Mouse (Mus musculus): ENCODE measurements around the gene Pigo. TPM values are rescaled to one million over a fixed set of nuclear protein-coding genes. Genes with fewer than 3 reads are reported as not detected.

Pigo gene
- polyA plus RNA-seq, 1 experiment from 2014 or later = 16.2 TPM

GRCm38 (mm10) chr4:43019641-43020465 lies 5.8 kb downstream of the Pigo start:
- no peak for ATAC-seq (ENCODE audit: low FRiP score)
- Histone ChIP-seq H3K9me3 (ENCODE audit: control insufficient read depth, low read length) (no peaks in the 10 kb centered on the region), H3K4me1 (ENCODE audit: control insufficient read depth, insufficient read depth, low read length) (peaks cover 7% of the 10 kb centered on the region), H3K36me3 (ENCODE audit: control insufficient read depth, insufficient read depth, low read length) (peaks cover 18% of the 10 kb centered on the region), H3K4me2 (no peak overlapping the region), H3K27ac (ENCODE audit: low read depth, low read length) (no peak overlapping the region), H3K9ac (ENCODE audit: low read length) (no peak overlapping the region), H3K4me3 (ENCODE audit: low read depth, low read length) (no peak overlapping the region), H3K27me3 (ENCODE audit: control insufficient read depth, insufficient read depth, low read length) (no peaks in the 10 kb centered on the region)
- 92% methylated on average over 23 of the region's 23 CpGs for WGBS
- peak; percentile 67 for DNase-seq (ENCODE audit: low spot score, missing footprints)

DNA sequence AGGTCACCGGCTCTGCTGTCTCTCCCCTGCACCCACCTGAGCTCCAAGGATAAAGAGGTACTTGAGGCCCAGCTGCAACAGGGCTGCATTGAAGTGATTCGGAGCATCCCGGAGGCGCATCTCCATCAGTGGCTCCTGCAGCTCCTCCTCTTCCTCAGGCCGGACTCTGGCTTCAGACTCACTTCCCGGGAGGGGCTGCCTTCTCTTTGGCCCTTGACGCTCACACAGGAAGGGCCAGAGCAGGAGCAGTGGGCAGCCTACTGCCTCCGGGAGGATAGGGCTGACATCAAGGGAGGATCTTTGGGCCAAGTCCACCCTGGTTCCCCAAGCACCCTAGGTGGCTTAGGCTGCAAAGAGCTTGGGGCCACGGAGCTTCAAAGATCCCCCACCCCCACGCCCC lies 6.4 kb downstream of the Pigo start:
- peaks cover 18% of the 10 kb centered on the region for H3K36me3 ChIP-seq (ENCODE audit: control insufficient read depth, insufficient read depth, low read length)
- no peak overlapping the region for H3K4me3 ChIP-seq (ENCODE audit: low read depth, low read length)
- no peak overlapping the region for H3K4me2 ChIP-seq
- no peak overlapping the region for H3K27ac ChIP-seq (ENCODE audit: low read depth, low read length)
- WGBS = 91% methylated on average over 10 of the region's 10 CpGs
- no peak overlapping the region for H3K9ac ChIP-seq (ENCODE audit: low read length)
- no peak for ATAC-seq (ENCODE audit: low FRiP score)
- peak; percentile 51 for DNase-seq (ENCODE audit: low spot score, missing footprints)
- H3K27me3 ChIP-seq (ENCODE audit: control insufficient read depth, insufficient read depth, low read length) = no peaks in the 10 kb centered on the region
- H3K9me3 ChIP-seq (ENCODE audit: control insufficient read depth, low read length) = no peaks in the 10 kb centered on the region
- H3K4me1 ChIP-seq (ENCODE audit: control insufficient read depth, insufficient read depth, low read length) = 0 out of 2 replicates have a peak, but pooled peaks cover under 1% of the 10 kb centered on the region

GRCm38 (mm10) chr4:43018156-43018555 lies 7.5 kb downstream of the Pigo start:
- 95% methylated on average over 4 of the region's 4 CpGs for WGBS
- Histone ChIP-seq H3K27me3 (ENCODE audit: control insufficient read depth, insufficient read depth, low read length) (no peaks in the 10 kb centered on the region), H3K27ac (ENCODE audit: low read depth, low read length) (no peak overlapping the region), H3K9me3 (ENCODE audit: control insufficient read depth, low read length) (no peaks in the 10 kb centered on the region), H3K36me3 (ENCODE audit: control insufficient read depth, insufficient read depth, low read length) (peaks cover 15% of the 10 kb centered on the region), H3K4me1 (ENCODE audit: control insufficient read depth, insufficient read depth, low read length) (no peaks in the 10 kb centered on the region), H3K4me3 (ENCODE audit: low read depth, low read length) (no peak overlapping the region), H3K9ac (ENCODE audit: low read length) (no peak overlapping the region), H3K4me2 (no peak overlapping the region)
- ATAC-seq (ENCODE audit: low FRiP score) (no peak), DNase-seq (ENCODE audit: low spot score, missing footprints) (no peak)

- 95% methylated on average over 1 of the region's 1 CpGs for WGBS
- H3K4me3 ChIP-seq (ENCODE audit: low read depth, low read length) = no peak overlapping the region
- no peaks in the 10 kb centered on the region for H3K27me3 ChIP-seq (ENCODE audit: control insufficient read depth, insufficient read depth, low read length)
- H3K36me3 ChIP-seq (ENCODE audit: control insufficient read depth, insufficient read depth, low read length) = no peaks in the 10 kb centered on the region
- ATAC-seq (ENCODE audit: low FRiP score) (no peak), DNase-seq (ENCODE audit: low spot score, missing footprints) (peak; percentile 62)
- H3K27ac ChIP-seq (ENCODE audit: low read depth, low read length) = no peak overlapping the region
- H3K9ac ChIP-seq (ENCODE audit: low read length) = no peak overlapping the region
- H3K4me2 ChIP-seq = no peak overlapping the region
- H3K9me3 ChIP-seq (ENCODE audit: control insufficient read depth, low read length) = no peaks in the 10 kb centered on the region
- H3K4me1 ChIP-seq (ENCODE audit: control insufficient read depth, insufficient read depth, low read length) = peaks cover 3% of the 10 kb centered on the region
These were observed 13.5 kb downstream of the Pigo start for GRCm38 (mm10) chr4:43012091-43012490.

- Histone ChIP-seq H3K4me2 (peak within 1 kb of the TSS; percentile 90), H3K9me3 (ENCODE audit: control insufficient read depth, low read length) (no peaks in the 10 kb centered on the region), H3K27me3 (ENCODE audit: control insufficient read depth, insufficient read depth, low read length) (no peaks in the 10 kb centered on the region), H3K4me1 (ENCODE audit: control insufficient read depth, insufficient read depth, low read length) (peaks cover 3% of the 10 kb centered on the region), H3K4me3 (ENCODE audit: low read depth, low read length) (peak within 1 kb of the TSS; percentile 70), H3K9ac (ENCODE audit: low read length) (peak within 1 kb of the TSS; percentile 76), H3K27ac (ENCODE audit: low read depth, low read length) (peak within 1 kb of the TSS; percentile 25; the same call in 1 of the 2 replicates), H3K36me3 (ENCODE audit: control insufficient read depth, insufficient read depth, low read length) (no peaks in the 10 kb centered on the region)
- peak; percentile 94 for ATAC-seq (ENCODE audit: low FRiP score)
- under 1% methylated on average over 37 of the region's 37 CpGs for WGBS
- DNase-seq (ENCODE audit: low spot score, missing footprints) = peak; percentile 98
These were observed 15.2 kb downstream of the Pigo start, which contains the start of gene Fancg for GRCm38 (mm10) chr4:43010161-43011038. Gene Fancg (minus strand): TSS chr4:43010506.

GRCm38 (mm10) chr4:43005765-43006164 lies 19.9 kb downstream of the Pigo start:
- H3K9ac ChIP-seq (ENCODE audit: low read length) = no peak overlapping the region
- H3K4me1 ChIP-seq (ENCODE audit: control insufficient read depth, insufficient read depth, low read length) = peaks cover 3% of the 10 kb centered on the region
- no peak overlapping the region for H3K27ac ChIP-seq (ENCODE audit: low read depth, low read length)
- ATAC-seq (ENCODE audit: low FRiP score) (no peak), DNase-seq (ENCODE audit: low spot score, missing footprints) (peak; percentile 83)
- H3K9me3 ChIP-seq (ENCODE audit: control insufficient read depth, low read length) = no peaks in the 10 kb centered on the region
- H3K27me3 ChIP-seq (ENCODE audit: control insufficient read depth, insufficient read depth, low read length) = no peaks in the 10 kb centered on the region
- 51% methylated on average over 2 of the region's 2 CpGs for WGBS
- no peaks in the 10 kb centered on the region for H3K36me3 ChIP-seq (ENCODE audit: control insufficient read depth, insufficient read depth, low read length)
- no peak overlapping the region for H3K4me3 ChIP-seq (ENCODE audit: low read depth, low read length)
- no peak overlapping the region for H3K4me2 ChIP-seq

DNA sequence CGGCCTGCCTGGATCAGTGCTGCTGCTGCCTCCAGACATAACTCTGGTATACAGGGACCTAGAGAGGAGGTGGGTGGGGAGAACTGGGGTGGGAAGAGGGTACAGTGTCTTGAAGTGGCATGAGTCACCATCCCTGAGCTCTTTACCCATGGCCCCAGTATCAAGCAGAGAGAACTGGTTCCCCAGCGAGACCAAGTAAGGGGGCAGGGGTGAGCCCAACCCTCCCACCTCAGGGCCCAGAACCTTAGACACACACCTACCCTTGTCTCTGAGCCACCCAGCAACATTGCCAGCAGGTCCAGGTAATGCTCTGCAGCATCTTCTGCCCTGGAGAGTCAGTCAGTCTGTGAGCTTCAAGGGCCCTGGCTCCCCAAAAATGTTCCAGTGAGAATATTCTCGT lies 20.7 kb downstream of the Pigo start:
- no peak overlapping the region for H3K9ac ChIP-seq (ENCODE audit: low read length)
- H3K27ac ChIP-seq (ENCODE audit: low read depth, low read length) = no peak overlapping the region
- ATAC-seq (ENCODE audit: low FRiP score) (no peak), DNase-seq (ENCODE audit: low spot score, missing footprints) (no peak)
- H3K9me3 ChIP-seq (ENCODE audit: control insufficient read depth, low read length) = no peaks in the 10 kb centered on the region
- H3K4me2 ChIP-seq = no peak overlapping the region
- peaks cover 3% of the 10 kb centered on the region for H3K4me1 ChIP-seq (ENCODE audit: control insufficient read depth, insufficient read depth, low read length)
- no peaks in the 10 kb centered on the region for H3K27me3 ChIP-seq (ENCODE audit: control insufficient read depth, insufficient read depth, low read length)
- 96% methylated on average over 3 of the region's 3 CpGs for WGBS
- no peaks in the 10 kb centered on the region for H3K36me3 ChIP-seq (ENCODE audit: control insufficient read depth, insufficient read depth, low read length)
- H3K4me3 ChIP-seq (ENCODE audit: low read depth, low read length) = no peak overlapping the region

GRCm38 (mm10) chr4:43002756-43003439 lies 22.7 kb downstream of the Pigo start:
- Histone ChIP-seq H3K9me3 (ENCODE audit: control insufficient read depth, low read length) (no peaks in the 10 kb centered on the region), H3K4me2 (no peak overlapping the region), H3K27ac (ENCODE audit: low read depth, low read length) (no peak overlapping the region), H3K9ac (ENCODE audit: low read length) (no peak overlapping the region), H3K36me3 (ENCODE audit: control insufficient read depth, insufficient read depth, low read length) (no peaks in the 10 kb centered on the region), H3K4me1 (ENCODE audit: control insufficient read depth, insufficient read depth, low read length) (peaks cover 11% of the 10 kb centered on the region), H3K27me3 (ENCODE audit: control insufficient read depth, insufficient read depth, low read length) (no peaks in the 10 kb centered on the region), H3K4me3 (ENCODE audit: low read depth, low read length) (no peak overlapping the region)
- WGBS = 80% methylated on average over 12 of the region's 12 CpGs
- ATAC-seq (ENCODE audit: low FRiP score) (no peak), DNase-seq (ENCODE audit: low spot score, missing footprints) (no peak)

All from midbrain, embryonic 11.5 days (tissue).